Mouse (Mus musculus): ENCODE results near the gene Btbd7.
A peak's percentile ranks its signal among the peaks of the same experiment; 100 is the strongest.

Btbd7 gene

DNA sequence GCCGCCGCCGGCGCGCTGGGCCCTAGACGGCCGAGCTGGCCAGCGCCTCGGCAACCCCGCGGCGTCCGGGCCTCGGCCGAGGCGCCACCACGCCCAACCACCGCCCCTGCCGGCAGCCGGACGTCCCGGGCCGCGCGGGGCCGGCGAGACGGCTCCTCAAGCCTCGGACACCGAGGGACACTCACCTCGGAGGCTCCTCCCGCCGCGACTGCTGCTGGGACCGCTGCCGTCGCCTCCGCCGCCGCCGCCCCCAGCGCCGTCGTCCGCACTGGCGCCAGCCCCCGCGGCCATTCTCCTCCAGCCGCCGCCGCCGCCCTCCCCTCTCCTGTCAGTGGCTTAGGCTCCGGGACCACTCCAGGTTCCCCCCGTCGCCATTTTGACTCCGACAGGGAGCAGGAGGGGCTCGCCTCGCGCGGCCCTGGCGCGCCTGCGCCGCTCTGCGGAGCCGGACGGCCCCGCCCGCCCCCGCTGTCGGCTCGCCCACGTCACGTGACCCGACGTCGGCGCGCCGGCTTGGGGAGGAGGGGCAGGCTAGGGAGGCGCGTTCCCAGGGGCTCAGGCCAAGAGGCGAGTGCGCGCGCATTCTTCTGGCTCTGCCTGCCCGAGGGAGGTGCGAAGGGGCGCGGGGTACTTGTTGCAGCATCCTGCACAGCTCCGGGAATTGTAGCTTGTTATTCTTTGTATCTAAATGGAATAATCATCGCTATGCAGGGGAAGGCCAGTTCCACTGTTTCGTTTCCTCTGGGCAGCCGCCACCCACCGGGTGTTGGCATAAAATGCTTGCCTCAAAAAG lies at the start of gene Btbd7:
Btbd7 (minus strand) TSS at position 441 of the 793 bp plus-strand sequence.
- DNase-seq (ENCODE audit: low spot score) = peak; percentile 96

DNA sequence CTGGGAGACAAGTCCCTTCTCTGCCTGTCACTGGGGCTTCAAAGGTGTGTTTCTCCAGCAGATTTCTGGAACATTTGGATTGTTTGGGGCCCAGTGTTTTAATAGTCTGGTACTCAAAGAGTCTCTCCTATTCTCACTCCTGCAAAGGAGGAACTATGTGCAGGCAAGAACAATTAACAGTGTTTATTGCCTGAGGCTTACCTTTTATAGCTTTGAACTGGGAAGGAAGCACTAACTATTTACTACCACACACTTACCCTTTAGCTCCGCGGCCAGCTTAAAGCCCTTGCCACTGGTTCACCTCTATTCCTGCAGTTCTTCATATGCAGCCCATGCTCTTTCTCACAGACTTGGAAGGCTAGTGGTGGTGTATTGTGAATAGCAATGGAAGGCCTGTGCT lies 37.8 kb upstream of the Btbd7 start:
- no peak for DNase-seq (ENCODE audit: low spot score)

- no peak for DNase-seq (ENCODE audit: low spot score)
Observed at GRCm38 (mm10) chr12:102908191-102908590, 29.9 kb upstream of the Btbd7 start.

DNA sequence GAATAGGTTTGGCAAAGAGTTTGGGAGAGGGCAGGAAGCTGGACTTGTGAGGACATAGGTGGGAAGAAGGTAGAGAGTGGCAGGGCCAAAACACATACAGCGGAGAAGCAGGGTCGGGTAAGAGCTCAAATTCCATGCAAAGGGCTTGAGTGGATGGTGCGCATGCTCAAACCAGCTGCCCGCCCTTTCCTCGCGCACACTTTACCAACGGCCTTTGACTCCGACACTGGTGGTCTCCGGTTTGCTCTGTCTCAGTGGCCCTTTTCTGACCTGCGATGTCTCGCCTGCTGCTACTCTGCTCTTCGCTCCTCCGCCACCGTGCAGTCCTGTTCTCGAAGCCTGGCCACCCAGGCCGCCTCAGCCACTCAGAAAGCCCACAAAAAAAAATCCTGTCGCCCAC lies 20.8 kb upstream of the Btbd7 start, which contains the start of gene Cox8c:
Cox8c (plus strand) TSS at position 226 of the 400 bp plus-strand sequence.
- DNase-seq (ENCODE audit: low spot score) = no peak

DNA sequence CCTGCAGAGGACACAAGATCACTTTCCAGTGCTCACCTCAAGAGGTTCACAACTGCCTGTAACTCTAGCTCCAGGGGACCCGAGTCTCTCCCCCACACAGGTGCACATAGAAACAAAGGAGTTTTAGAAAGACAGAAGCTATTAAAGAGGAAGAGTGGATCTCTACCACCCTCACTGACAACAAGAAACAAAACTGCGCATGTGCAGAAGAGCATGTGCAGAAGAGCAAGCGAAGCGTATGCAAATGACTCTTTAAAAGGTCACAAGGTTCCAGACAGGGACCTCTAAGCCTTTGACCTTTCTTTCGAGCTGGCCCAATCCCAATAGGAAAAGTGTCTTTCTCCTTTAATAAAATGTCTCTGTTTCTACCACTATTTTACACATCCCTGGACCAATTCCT lies 10.3 kb upstream of the Btbd7 start:
- DNase-seq (ENCODE audit: low spot score) = no peak

- DNase-seq (ENCODE audit: low spot score) = no peak
Observed at GRCm38 (mm10) chr12:102887366-102887765, 9.1 kb upstream of the Btbd7 start.

DNA sequence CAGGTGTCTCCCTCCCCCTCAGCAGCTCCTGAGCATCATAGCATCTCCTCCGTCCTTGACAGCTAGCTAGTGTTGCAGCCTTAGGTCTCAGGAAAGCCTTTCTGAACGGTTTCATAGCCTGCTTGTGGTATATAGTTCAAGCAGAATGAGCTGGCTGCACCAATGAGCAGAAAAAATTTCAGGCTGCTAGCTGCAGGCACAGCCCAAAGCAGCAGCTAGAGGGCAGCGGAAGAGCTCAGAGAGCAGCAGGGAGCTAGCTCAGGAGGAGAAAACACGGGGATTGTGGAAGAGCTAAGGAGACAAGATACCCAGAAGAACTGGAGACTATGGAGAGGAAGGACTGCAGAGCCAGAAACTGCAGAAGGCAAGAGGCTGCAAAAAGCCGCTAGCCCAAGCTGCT lies 7.5 kb upstream of the Btbd7 start:
- no peak for DNase-seq (ENCODE audit: low spot score)

GRCm38 (mm10) chr12:102878901-102879300 lies 630 bp upstream of the Btbd7 start:
- no peak for DNase-seq (ENCODE audit: low spot score)

GRCm38 (mm10) chr12:102877301-102878030 lies 805 bp downstream of the Btbd7 start:
- peak; percentile 22 for DNase-seq (ENCODE audit: low spot score)

DNA sequence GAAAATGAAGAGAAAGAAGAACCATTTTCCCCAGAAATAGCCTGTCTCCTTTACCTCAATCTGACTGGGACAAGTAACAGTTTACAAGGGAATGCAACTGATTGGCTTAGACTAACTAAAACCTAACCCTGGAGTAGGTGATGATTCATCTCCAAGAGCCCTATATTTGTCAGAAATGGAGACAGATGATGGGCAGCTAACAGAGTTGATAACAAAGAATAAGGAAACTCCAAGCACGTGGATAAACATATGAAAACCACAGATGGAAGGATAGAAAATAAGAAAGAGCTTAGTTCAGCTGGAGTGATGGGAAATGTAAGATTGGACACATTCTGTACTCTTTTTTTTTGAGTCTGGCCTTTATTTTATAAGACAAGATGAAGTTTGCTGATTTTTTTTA lies 7.7 kb downstream of the Btbd7 start:
- DNase-seq (ENCODE audit: low spot score) = no peak

DNA sequence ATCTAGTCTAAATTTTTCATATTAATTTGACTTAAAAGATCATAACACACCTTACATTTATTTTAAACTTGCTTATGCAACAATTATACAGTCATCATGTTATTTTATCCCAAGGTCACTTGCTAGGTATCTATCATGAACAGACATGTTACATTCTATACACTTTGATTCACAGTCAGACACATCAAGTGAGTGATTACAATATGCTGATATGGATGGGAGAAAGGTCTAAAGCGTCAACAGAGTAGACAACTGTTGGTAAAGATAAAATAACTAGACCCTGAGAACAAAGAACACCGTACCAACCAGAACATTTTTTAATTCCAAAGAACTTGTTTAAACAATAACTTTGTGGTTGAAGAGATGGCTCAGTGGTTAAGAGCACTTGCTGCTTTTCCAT lies 8.5 kb downstream of the Btbd7 start:
- DNase-seq (ENCODE audit: low spot score) = no peak

- no peak for DNase-seq (ENCODE audit: low spot score)
Observed at GRCm38 (mm10) chr12:102860806-102861205, 17.5 kb downstream of the Btbd7 start.

DNA sequence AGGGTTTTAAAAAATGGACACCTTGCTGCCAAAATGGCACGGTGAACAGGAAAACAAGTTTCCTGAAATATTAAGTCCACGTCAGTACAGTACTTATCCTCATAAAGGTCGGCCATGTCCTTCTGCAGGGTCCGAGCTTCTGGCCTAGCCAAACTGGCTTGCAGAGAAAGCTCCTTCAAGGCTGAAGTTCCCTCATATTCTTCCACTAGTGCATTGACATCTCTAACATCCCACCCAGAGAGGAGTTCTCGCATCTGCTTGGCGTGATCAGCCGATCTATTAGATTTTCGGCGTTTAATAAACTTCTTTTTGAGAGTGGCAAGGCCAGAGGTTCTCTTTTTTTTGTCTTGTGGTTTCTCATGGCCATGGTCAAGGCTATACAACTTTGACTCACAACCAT lies 40.0 kb downstream of the Btbd7 start:
- DNase-seq (ENCODE audit: low spot score) = no peak

DNA sequence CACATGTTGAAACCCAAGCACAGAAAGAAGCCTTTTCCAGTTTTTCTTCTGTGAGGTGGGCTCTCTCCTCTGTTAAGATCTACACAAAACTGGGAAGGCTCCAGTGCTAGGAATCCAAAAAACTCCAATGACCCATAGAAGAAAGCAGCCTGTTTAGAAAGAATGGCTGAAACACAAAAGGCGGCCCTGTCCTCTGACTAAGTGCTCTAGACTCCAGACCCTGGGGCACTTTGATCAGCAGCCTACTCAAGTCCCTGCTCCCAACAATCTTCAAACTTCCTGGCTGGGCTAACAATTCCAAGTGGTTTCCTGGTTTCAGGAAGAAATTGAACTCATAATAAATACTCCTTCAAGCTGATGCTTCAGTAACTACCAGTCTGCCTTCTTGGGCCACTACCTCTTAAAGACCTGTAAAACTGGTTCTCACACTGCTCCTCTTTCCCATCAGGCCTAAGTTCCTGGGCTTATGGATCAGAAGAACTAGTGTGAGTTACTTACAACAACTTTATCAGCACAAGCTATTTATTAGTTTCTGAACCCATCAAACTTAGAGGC lies 45.4 kb downstream of the Btbd7 start:
- DNase-seq (ENCODE audit: low spot score) = no peak

DNA sequence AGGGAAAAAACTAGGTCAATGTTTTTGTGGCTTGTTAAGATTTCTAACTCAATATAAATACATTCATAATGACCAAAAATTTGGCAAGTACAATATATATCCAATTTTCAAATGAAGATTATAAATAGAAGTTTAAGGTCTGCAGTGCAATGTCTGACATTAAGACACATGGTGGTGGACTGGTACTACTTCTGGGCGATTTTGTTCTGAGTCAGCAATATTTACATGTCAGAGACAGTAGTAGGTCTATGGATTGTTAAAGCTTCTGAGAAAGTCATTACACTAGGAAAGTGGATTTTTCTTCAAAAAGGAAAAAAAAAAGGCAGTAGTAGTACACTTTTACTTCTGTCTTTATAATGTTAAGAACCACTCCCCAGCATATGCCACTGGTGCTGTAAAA lies 46.4 kb downstream of the Btbd7 start:
- no peak for DNase-seq (ENCODE audit: low spot score)

- no peak for DNase-seq (ENCODE audit: low spot score)
Observed at GRCm38 (mm10) chr12:102827119-102827518, 51.2 kb downstream of the Btbd7 start.

- no peak for DNase-seq (ENCODE audit: low spot score)
Observed at GRCm38 (mm10) chr12:102826399-102826798, 51.9 kb downstream of the Btbd7 start.

DNA sequence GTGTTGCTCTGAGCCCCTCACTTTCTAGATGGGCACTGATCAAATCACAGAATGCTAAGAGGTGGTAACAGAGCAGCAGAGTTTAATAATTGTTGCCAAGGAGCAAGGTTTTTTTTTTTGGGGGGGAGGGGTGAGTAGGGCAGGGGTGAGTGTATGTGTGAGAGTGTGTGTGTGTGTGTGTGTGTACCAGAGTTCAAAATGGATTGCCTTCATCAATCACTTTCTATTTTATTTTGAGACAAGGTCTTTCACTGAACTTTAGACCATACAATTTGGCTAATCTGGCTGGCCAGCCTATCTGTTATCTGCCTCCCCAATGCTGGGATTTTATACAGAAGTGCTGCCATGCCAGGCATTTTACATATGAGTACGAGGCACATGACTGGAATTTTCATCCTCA lies 63.4 kb downstream of the Btbd7 start:
- DNase-seq (ENCODE audit: low spot score) = no peak

- DNase-seq (ENCODE audit: low spot score) = no peak
Observed at GRCm38 (mm10) chr12:102799528-102799927, 78.7 kb downstream of the Btbd7 start.

GRCm38 (mm10) chr12:102787927-102788326 lies 90.3 kb downstream of the Btbd7 start:
- DNase-seq (ENCODE audit: low spot score) = no peak

DNA sequence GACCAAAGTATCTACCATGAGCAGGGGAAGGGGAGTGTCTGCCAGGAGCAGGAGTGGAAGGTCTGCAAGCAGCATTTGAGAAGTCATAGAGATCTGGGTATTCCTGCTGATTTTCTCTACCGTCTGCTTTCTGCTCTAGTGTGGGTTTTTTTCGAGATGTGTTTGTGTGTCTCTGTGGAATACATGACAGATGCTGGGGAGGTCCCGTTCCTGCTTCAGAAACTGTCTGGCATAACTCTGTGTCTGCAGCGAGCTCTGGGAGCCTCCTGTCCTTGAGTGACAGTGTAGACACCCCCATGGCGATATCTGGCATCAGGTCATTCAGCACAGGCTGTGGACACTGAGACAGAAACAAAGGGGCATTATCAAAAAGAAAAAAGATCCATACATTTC lies 92.7 kb downstream of the Btbd7 start:
- no peak for DNase-seq (ENCODE audit: low spot score)

DNA sequence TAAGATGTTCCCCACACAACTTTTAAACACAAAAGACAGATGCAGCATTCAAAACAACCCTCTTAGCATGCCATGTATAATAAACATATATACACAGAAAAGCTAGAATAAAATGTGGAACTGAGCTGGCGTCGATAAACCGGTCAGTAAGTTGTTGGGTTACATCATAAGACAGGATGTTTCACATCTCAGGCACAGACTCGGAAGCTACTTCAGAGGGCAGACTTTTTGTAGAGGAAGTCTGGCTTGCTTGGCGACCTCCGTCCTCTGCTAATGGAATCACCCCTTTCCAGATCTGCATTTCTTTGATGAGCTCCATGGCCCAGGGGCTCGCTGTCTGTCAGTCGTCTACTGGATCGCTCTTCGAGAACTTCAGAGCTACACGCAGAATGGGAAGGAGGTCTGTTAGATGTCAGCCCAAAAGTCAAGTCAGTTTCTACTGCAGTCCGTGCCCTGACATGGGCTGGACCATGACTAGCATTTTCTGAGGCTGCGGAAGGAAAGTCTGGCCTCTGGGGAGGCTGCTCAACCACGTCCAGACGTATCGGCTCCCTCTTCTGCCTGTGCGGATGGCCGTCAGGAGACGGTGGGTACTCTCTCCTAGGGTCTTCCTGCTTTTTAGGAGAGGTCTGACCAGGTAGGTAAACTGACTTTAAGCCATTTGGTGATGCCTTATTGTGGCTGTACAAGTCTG lies 93.2 kb downstream of the Btbd7 start:
- DNase-seq (ENCODE audit: low spot score) = no peak

DNA sequence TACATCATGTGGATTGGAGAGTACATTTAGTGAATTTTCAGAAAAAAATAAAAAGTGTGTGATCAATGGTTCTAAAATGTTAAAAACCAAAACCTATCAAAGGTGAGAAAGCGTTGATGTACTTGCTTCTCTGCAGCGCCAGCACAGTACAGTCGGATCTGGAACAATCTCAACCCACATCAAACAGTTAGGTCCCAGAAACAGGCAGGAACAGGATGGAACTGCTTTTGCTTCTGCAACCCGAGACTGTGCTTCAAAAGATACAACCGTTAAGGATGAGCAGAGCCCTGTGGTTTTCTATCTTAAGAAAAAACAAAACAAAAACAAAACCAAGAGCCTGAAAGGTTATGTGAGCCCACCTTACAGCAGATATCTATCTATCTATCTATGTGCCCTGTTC lies 95.4 kb downstream of the Btbd7 start:
- DNase-seq (ENCODE audit: low spot score) = no peak

Data from ovary, postnatal 14 days (tissue).